Mouse (Mus musculus) liver, embryonic 16.5 days (tissue): Measurements from ENCODE around the gene F12. TPM values are rescaled to one million over a fixed set of nuclear protein-coding genes. Genes with fewer than 3 reads are reported as not detected.

Source experiments
- ATAC-seq: fragments of 200-750 bp; cut with Nextera tagmentation; 2 replicates; pipeline ENCODE4 v1.8.0; 2017; ENCODE audit warnings: low read depth, mild to moderate bottlenecking, moderate number of reproducible peaks, moderate library complexity
- H3K27ac ChIP-seq: fragments of 300-500 bp; sonication (generic); 2 replicates; pipeline ENCODE4 v1.5.1; 2014; ENCODE audit warnings: mild to moderate bottlenecking, low read length
- H3K27me3 ChIP-seq: fragments of 300-500 bp; sonication (generic); 2 replicates; pipeline ENCODE4 v1.6.1; 2014; ENCODE audit warnings: low read depth, low read length, mixed read lengths; ENCODE audit not compliant: control insufficient read depth, insufficient read depth
- H3K36me3 ChIP-seq: fragments of 300-500 bp; sonication (generic); 2 replicates; pipeline ENCODE4 v1.6.1; 2014; ENCODE audit warnings: mild to moderate bottlenecking; ENCODE audit not compliant: control insufficient read depth, insufficient read depth
- H3K4me1 ChIP-seq: fragments of 300-500 bp; sonication (generic); 2 replicates; pipeline ENCODE4 v1.6.1; 2014; ENCODE audit warnings: low read depth, low read length, mixed read lengths; ENCODE audit not compliant: control insufficient read depth
- H3K4me2 ChIP-seq: fragments of 300-500 bp; sonication (generic); 2 replicates; pipeline ENCODE4 v1.6.1; 2014; ENCODE audit warnings: low read depth, low read length, mixed read lengths
- H3K4me3 ChIP-seq: fragments of 300-500 bp; sonication (generic); 2 replicates; pipeline ENCODE4 v1.5.1; 2014; ENCODE audit warnings: low read depth, mild to moderate bottlenecking, low read length
- H3K9ac ChIP-seq: fragments of 300-500 bp; sonication (generic); 2 replicates; pipeline ENCODE4 v1.6.1; 2014; ENCODE audit warnings: low read depth, low read length
- H3K9me3 ChIP-seq: fragments of 300-500 bp; sonication (generic); replicated peaks from 2 replicates; pipeline ENCODE4 v1.6.1; 2016; ENCODE audit warnings: low read length; ENCODE audit not compliant: control insufficient read depth
- whole genome bisulfite sequencing: fragments of 180-500 bp; shearing (Covaris S2); extraction: QIAGEN DNeasy Blood & Tissue Kit; methylation state at CpG from one replicate; pipeline ENCODE4 v1.1.7; 2014; ENCODE audit not compliant: insufficient replicate concordance; 5-methylcytosine and 5-hydroxymethylcytosine counted together
- polyA plus RNA-seq: library from polyadenylated mRNA; unstranded; fragments of >200 nt; fragmentation: Nextera tagmentation; extraction: Ambion mirVana; gene quantifications from 2 replicates; pipeline ENCODE4 v1.2.1, GENCODE M21; 2015

The F12 gene
- polyA plus RNA-seq, 1 experiment from 2014 or later: 184 TPM

DNA sequence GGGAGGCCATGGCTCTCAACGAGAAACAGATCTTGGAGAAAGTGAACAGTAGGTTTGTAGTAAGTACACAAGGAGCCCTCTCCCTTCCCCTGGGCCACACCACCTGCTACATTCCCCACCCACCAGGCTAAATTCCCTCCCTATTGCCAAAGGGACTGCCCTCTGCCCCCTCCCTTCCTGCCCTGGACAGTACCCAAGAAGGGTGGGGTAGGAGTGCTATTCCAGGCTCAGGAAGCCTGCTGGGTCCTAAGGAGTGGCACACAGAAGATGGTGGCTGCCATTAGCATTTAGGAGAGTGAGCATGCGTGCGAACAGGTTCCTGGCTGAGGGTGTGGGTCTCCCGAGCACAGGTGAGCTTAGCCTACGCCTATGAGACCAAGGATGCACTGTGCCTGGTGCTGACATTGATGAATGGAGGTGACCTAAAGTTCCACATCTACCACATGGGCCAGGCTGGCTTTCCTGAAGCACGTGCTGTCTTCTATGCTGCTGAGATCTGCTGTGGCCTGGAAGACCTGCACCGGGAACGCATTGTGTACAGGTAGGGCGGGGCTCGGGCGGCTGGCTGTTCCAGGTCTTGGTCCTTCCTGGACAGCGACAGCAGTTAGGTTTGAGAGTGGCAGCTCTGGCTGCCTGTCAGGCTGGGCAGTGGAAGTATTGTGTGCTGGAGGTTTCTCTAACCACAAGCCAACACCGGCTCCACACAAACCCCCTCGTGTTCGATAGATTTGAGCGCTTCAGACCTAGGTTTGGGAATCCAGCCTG, 25.4 kb upstream of the F12 start:
- 90% methylated on average over 16 of the region's 16 CpGs for WGBS
- Histone ChIP-seq H3K36me3 (peaks cover 43% of the 10 kb centered on the region), H3K4me3 (no peak overlapping the region), H3K9me3 (no peaks in the 10 kb centered on the region), H3K4me1 (peaks cover 31% of the 10 kb centered on the region), H3K27ac (no peak overlapping the region), H3K4me2 (no peak overlapping the region), H3K27me3 (no peaks in the 10 kb centered on the region), H3K9ac (no peak overlapping the region)
- no peak for ATAC-seq

DNA sequence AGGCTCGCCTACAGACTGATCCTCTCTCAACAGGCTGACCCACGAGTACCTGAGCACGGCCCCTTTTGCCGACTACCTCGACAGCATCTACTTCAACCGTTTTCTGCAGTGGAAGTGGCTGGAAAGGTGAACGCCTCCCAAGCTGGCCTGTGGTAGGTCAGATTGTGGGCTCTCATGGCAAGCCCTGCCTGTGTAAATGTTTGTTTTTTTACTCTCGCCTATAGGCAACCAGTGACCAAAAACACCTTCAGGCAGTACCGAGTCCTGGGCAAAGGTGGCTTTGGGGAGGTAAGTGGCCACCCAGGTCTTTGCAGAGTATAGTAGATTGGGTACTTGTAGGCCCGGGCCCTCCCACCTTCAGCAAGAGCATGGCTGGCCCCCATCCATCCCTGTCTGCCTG, 24.7 kb upstream of the F12 start:
- no peak for ATAC-seq
- no peak overlapping the region for H3K9ac ChIP-seq
- H3K27ac ChIP-seq: no peak overlapping the region
- H3K36me3 ChIP-seq: peaks cover 43% of the 10 kb centered on the region
- H3K27me3 ChIP-seq: no peaks in the 10 kb centered on the region
- no peak overlapping the region for H3K4me3 ChIP-seq
- no peaks in the 10 kb centered on the region for H3K9me3 ChIP-seq
- no peak overlapping the region for H3K4me2 ChIP-seq
- 78% methylated on average over 10 of the region's 10 CpGs for WGBS
- peaks cover 38% of the 10 kb centered on the region for H3K4me1 ChIP-seq

DNA sequence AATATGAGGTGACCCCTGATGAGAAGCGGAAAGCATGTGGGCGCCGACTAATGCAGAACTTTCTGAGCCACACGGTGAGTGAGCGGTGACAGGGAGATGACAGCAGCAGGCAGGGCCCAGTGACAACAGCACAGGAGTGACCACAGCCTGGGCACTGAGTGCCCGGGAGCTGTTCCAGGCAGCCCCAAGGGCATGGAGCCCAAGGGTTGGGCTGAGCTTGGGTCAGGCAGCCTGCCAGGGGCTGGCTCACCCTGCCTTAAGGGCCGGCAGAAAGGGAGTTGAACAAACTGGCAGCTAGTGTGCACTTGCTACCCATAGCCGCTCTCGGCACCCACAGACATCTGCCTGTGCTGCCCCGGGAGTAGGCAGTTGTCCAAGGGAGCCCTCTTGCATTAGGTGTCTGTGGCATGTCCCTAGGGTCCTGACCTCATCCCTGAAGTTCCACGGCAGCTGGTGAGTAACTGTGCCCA, 24.0 kb upstream of the F12 start:
- H3K4me3 ChIP-seq: no peak overlapping the region
- WGBS: 87% methylated on average over 11 of the region's 11 CpGs
- H3K27me3 ChIP-seq: no peaks in the 10 kb centered on the region
- no peak overlapping the region for H3K4me2 ChIP-seq
- H3K9me3 ChIP-seq: no peaks in the 10 kb centered on the region
- H3K36me3 ChIP-seq: peaks cover 43% of the 10 kb centered on the region
- H3K27ac ChIP-seq: no peak overlapping the region
- H3K4me1 ChIP-seq: peaks cover 42% of the 10 kb centered on the region
- peak overlapping the region; percentile 6; the same call in 1 of the 2 replicates for H3K9ac ChIP-seq
- no peak for ATAC-seq

DNA sequence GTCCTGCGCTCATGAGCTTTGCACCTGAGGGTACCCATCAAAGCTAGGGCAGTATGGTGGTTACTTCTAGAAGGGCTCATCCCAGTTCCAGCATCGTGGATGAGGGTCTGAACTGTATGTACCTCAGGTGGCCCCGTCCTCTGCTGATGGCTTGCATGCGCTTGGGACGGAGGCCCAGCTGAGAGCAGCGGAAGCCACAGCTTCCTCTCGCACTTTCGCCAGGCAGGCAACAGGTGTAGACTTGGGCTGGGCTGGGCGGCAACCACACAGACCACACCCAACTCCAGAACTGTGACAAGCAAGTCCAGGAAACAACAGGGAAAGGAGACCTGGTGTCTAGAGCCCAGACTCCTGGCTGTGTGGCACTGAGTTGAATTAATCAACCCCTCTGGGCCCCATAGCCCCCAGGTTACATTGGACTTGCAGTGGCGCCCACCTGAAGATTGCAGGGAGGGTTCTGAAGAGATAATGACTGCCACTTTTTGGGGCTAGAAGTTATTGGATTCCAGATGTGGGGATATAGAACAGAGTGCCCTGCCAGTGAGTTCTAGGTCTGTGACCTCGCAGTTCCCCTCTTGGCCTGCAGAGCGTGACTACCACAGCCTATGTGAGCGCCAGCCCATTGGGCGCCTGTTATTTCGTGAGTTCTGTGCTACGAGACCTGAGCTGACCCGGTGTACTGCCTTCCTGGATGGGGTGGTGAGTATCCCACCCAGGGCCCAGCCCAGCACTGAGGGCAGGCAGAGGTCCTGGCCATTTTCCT, 23.3 kb upstream of the F12 start:
- H3K9me3 ChIP-seq: no peaks in the 10 kb centered on the region
- WGBS: 65% methylated on average over 17 of the region's 17 CpGs

DNA sequence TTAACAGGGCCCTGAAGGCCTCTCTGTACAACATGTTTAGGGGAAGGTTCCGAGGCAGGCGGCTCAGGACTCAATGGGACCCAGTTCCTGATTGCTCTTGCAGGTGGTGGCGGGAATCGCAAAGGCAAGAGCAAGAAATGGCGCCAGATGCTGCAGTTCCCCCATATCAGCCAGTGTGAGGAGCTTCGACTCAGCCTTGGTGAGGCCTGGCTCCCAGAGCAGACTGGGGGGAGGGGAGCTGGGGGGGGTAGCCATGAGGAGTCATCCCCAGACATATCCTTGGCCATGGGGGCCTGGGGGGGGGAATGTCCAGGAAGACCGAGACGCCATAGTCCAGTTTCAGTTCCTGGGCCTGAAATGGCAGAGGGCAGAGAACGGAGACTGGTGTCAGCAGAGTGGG, 22.6 kb upstream of the F12 start:
- Histone ChIP-seq H3K4me3 (no peak overlapping the region), H3K4me2 (peak overlapping the region; percentile 15; the same call in 1 of the 2 replicates), H3K9me3 (no peaks in the 10 kb centered on the region), H3K4me1 (peaks cover 45% of the 10 kb centered on the region), H3K9ac (no peak overlapping the region), H3K27ac (peak overlapping the region; percentile 35; the same call in 1 of the 2 replicates), H3K36me3 (peaks cover 38% of the 10 kb centered on the region), H3K27me3 (no peaks in the 10 kb centered on the region)
- no peak for ATAC-seq
- WGBS: 80% methylated on average over 9 of the region's 9 CpGs

More for the DNA sequence above, 23.3 kb upstream of the F12 start:
- H3K27me3 ChIP-seq: no peaks in the 10 kb centered on the region
- H3K4me3 ChIP-seq: no peak overlapping the region
- H3K9ac ChIP-seq: no peak overlapping the region
- peak overlapping the region; percentile 37 for H3K27ac ChIP-seq
- H3K4me2 ChIP-seq: peak overlapping the region; percentile 15
- H3K36me3 ChIP-seq: peaks cover 43% of the 10 kb centered on the region
- H3K4me1 ChIP-seq: peaks cover 42% of the 10 kb centered on the region
- no peak for ATAC-seq

DNA sequence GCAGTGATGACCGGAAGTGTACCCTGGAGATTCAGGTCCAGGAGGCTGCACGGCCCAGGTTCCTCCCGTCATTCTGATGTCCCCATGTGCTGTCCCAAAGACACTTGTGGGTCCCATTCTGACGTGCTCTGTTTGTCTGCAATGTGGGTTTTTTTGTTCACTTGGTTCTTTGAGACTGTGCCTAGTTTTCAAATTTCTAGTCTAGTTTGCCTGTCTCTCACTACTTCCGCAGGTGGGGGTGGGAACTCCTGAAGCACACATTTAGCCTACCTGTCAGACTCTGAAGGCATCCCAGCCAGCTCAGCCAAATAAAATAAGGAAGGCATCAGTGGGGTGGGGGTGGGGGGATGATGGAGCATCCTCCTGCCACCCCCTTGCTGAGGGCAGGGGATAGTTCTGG, 21.5 kb upstream of the F12 start:
- ATAC-seq: no peak
- H3K4me1 ChIP-seq: peaks cover 53% of the 10 kb centered on the region
- H3K27ac ChIP-seq: no peak overlapping the region
- H3K27me3 ChIP-seq: no peaks in the 10 kb centered on the region
- H3K4me2 ChIP-seq: 0 out of 2 replicates have a peak overlapping the region, but pooled peaks have one; percentile 0
- no peaks in the 10 kb centered on the region for H3K9me3 ChIP-seq
- H3K4me3 ChIP-seq: no peak overlapping the region
- WGBS: 80% methylated on average over 5 of the region's 5 CpGs
- peaks cover 31% of the 10 kb centered on the region for H3K36me3 ChIP-seq
- no peak overlapping the region for H3K9ac ChIP-seq

DNA sequence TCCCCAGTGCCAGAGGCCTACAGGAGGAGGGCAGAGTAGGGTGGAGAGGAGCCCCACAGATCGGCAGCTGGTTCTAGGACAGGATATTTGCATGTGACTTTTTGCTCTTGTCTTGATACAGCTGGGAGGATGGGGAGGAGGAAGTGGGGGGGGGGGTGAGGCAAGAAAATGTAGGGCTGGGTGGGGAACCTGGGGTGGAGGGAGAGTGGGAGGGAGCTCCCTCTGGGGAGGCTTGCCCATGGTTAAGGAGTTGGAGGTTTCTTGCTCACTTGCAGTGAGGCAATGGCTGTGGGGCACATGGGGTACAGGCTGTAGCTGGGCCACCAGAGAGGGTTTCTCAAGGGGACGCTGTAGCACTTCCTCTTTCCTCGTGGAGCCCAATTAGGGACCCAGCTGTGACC, 20.9 kb upstream of the F12 start:
- H3K4me2 ChIP-seq: peak overlapping the region; percentile 89
- WGBS: 17% methylated on average over 3 of the region's 3 CpGs
- no peaks in the 10 kb centered on the region for H3K27me3 ChIP-seq
- H3K9ac ChIP-seq: peak overlapping the region; percentile 94
- no peaks in the 10 kb centered on the region for H3K9me3 ChIP-seq
- peaks cover 53% of the 10 kb centered on the region for H3K4me1 ChIP-seq
- peak overlapping the region; percentile 84 for H3K4me3 ChIP-seq
- peak overlapping the region; percentile 97 for H3K27ac ChIP-seq
- ATAC-seq: no peak
- peaks cover 25% of the 10 kb centered on the region for H3K36me3 ChIP-seq

DNA sequence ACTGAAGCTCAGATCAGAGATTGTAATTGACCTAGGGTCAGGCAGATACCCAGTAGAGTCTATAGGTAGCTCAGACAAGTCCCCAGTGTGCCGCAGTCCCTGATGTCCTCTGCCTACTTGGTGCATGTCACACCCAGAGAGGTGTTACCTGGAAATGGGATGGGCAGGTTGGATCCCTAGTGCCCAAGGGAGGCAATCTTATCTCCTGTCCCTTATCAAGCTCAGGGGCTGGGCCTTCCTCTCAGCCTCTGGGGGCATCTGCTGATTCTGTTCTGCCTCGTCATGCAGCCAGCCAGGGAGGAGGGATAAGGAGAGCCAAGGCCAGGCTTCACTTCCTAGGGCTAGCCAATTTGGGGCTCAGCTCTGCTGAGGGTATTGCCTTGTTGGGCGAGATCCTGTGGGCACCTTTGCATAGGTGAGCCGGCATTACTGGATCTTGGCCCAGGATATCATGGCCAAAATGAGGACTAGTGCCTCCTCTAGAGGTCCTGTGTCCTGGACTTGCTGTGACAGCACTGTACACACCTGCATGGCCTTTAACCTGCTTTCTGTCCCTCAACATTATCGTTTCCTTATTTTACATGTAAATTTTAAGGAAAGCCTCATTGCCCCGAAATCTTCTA, 20.0 kb upstream of the F12 start:
- peak; percentile 37 for ATAC-seq
- H3K27me3 ChIP-seq: no peaks in the 10 kb centered on the region
- H3K4me2 ChIP-seq: peak overlapping the region; percentile 89
- H3K27ac ChIP-seq: peak overlapping the region; percentile 97
- H3K9ac ChIP-seq: peak overlapping the region; percentile 94
- H3K36me3 ChIP-seq: peaks cover 15% of the 10 kb centered on the region
- WGBS: 48% methylated on average over 6 of the region's 6 CpGs
- H3K9me3 ChIP-seq: no peaks in the 10 kb centered on the region
- peaks cover 53% of the 10 kb centered on the region for H3K4me1 ChIP-seq
- H3K4me3 ChIP-seq: peak overlapping the region; percentile 84
